Mouse (Mus musculus) midbrain, embryonic 10.5 days (tissue): ENCODE results near the gene Lypd8. TPM values are rescaled to one million over a fixed set of nuclear protein-coding genes. Genes with fewer than 3 reads are reported as not detected.
"Not testable (repeated sequence)": the region's sequence is repeated elsewhere in the genome, so short reads cannot be mapped to it uniquely, and the experiment has no call there.

Experiments used
- DNase-seq: peaks from one replicate; pipeline ENCODE4 v3.0.0-alpha.2; 2017; ENCODE audit warnings: low spot score
- H3K27ac ChIP-seq: fragments of 300-500 bp; sonication (generic); replicated peaks from 2 replicates; pipeline ENCODE4 v1.5.1; 2016; ENCODE audit warnings: mild to moderate bottlenecking
- H3K27me3 ChIP-seq: fragments of 300-500 bp; sonication (generic); 2 replicates; pipeline ENCODE4 v1.6.1; 2016; ENCODE audit warnings: low read depth, mild to moderate bottlenecking; ENCODE audit not compliant: poor library complexity, severe bottlenecking
- H3K36me3 ChIP-seq: fragments of 300-500 bp; sonication (generic); 2 replicates; pipeline ENCODE4 v1.6.1; 2016; ENCODE audit warnings: mild to moderate bottlenecking, moderate library complexity
- H3K4me1 ChIP-seq: fragments of 300-500 bp; sonication (generic); 2 replicates; pipeline ENCODE4 v1.6.1; 2016
- H3K4me3 ChIP-seq: fragments of 300-500 bp; sonication (generic); 2 replicates; pipeline ENCODE4 v1.5.1; 2016; ENCODE audit warnings: mild to moderate bottlenecking, moderate library complexity
- H3K9me3 ChIP-seq: fragments of 300-500 bp; sonication (generic); replicated peaks from 2 replicates; pipeline ENCODE4 v1.6.1; 2016; ENCODE audit warnings: mild to moderate bottlenecking
- WGBS: fragments of 180-500 bp; shearing (Covaris S2); methylation state at CpG from one replicate; pipeline ENCODE4 v1.1.7; 2016; 5-methylcytosine and 5-hydroxymethylcytosine counted together
- polyA plus RNA-seq: library from polyadenylated mRNA; unstranded; fragments of >200 nt; fragmentation: Nextera tagmentation; extraction: Ambion mirVana; gene quantifications from 2 replicates; pipeline ENCODE4 v1.2.1, GENCODE M21; 2016

Gene Lypd8
- polyA plus RNA-seq, 1 experiment from 2014 or later, result not detected

DNA sequence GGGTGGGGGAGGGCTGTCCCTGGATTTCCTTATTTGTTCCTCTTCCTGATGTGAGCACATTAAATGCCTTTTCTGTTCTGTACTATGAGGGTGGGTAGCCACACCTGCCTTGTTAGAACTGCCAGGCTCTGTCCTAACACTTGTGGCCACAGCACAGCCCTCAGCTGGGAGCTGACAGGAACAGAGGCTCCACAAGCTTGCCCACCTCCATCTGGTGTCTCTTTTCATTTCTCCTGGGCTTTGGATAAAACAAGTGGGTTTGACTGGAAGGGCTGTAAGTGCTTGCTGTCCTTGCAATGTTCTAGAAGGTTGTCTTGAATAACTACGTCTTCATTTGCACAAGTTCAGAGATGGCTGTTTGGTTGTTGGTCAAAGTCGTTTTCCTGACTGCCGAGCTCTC lies 23.9 kb upstream of the Lypd8 start:
- DNase-seq, result no peak
- Histone ChIP-seq H3K4me3 (no peak overlapping the region), H3K27me3 (no peaks in the 10 kb centered on the region), H3K4me1 (no peaks in the 10 kb centered on the region), H3K36me3 (no peaks in the 10 kb centered on the region), H3K27ac (no peak overlapping the region), H3K9me3 (no peaks in the 10 kb centered on the region)
- 80% methylated on average over 3 of the region's 3 CpGs for WGBS

DNA sequence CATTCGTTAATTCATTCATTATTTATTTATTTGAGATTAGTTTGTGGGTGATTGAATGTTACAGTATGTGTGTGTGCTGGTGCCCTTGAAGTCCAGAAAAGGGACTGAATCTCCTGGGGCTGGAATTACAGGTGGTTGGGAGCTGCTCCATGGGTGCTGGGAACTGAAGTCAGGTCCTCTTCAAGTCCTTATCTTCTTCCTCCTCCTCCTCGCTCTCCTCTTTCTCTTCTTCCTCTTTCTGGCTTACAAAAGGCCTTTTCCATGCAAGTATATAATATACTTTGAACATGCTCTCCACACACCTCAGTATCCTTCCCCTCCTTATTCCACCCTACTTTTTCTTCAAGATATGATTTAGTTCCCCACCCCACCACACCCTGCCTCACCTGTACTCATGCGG lies 21.8 kb upstream of the Lypd8 start:
- Histone ChIP-seq H3K4me1 (no peaks in the 10 kb centered on the region), H3K27ac (no peak overlapping the region), H3K27me3 (no peaks in the 10 kb centered on the region), H3K36me3 (no peaks in the 10 kb centered on the region), H3K4me3 (no peak overlapping the region), H3K9me3 (no peaks in the 10 kb centered on the region)
- DNase-seq, result no peak
- WGBS, result 87% methylated on average over 3 of the region's 3 CpGs

DNA sequence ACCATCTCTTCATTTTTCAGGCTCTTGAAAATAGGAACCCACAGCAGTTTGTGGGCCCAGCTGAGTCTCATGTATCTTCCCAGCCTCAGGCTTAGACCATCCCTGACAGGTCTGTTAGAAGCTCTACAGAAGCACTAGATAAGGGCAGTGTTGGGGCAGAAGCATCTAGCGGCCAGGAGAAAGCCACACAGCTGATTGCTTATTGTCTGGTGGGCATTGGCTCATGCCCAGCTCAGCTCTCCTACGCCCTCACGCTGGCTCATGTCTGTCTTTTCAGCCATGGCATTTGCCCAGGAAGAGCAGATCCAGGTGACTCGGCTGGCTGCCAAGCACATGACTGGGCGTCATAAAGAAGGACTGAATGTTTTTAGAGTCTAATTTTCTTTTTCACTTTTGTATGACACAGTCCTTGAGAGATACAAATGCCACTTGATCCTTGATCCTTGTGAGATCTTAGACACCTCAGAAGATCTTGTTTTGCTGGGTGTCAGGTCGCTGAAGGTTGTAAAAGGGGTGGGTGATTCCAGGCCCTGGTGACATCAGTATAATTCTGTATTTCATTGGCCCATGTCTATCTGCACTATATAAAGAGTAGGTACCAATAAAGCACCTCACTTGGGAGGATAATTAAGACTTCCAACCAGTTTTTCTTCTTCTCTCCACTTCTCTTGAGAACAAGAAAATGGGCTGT lies 20.9 kb upstream of the Lypd8 start:
- Histone ChIP-seq H3K36me3 (no peaks in the 10 kb centered on the region), H3K4me3 (no peak overlapping the region), H3K4me1 (no peaks in the 10 kb centered on the region), H3K9me3 (no peaks in the 10 kb centered on the region), H3K27me3 (no peaks in the 10 kb centered on the region), H3K27ac (no peak overlapping the region)
- WGBS, result 89% methylated on average over 6 of the region's 6 CpGs
- DNase-seq, result no peak

DNA sequence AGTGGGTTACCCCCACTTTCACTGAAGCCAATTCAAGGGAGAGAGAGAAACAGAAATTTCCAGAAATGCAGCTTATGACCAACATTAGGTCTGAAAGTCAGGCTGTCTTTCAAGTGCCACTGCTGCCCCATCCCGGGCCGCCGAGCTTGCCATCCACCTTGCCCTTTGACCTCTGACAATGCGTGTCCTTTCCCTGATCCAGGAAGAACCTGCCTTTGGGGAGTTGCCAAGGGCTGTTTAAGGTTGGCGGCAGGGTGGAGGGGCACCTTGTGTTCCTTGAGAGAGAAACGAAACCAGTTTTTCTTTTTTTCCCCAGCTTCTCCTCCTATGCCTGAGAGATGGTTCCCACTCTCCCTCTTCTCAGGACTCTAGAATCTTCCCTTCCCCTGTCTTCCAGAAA lies 16.3 kb upstream of the Lypd8 start:
- H3K4me3 ChIP-seq, H3K4me1 ChIP-seq, H3K36me3 ChIP-seq, H3K9me3 ChIP-seq, H3K27me3 ChIP-seq, H3K27ac ChIP-seq, DNase-seq: not testable (repeated sequence)
- no CpG with 5 or more reads among the region's 6 CpGs for WGBS

DNA sequence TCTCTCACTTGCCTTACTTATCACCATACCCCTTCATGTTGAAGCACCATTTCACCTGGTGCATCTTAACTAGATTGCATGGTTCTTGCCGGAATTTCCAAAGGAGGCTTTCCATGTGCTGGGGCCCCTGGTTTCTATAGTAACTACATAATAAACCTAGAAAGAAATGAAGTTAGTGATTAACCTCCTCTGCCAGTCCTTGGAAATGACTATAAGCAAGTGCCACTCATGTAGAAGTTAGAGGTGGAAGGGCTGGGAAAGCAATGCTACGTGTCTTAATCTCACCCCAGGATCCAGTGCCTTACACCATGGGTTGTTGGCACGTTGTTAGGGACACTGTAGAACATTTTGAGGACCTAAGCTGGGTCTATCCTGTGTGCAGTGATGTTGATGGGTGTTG lies 14.4 kb upstream of the Lypd8 start:
- no peaks in the 10 kb centered on the region for H3K4me1 ChIP-seq
- no peaks in the 10 kb centered on the region for H3K9me3 ChIP-seq
- no peaks in the 10 kb centered on the region for H3K27me3 ChIP-seq
- 76% methylated on average over 3 of the region's 3 CpGs for whole genome bisulfite sequencing
- DNase-seq, result no peak
- H3K36me3 ChIP-seq, result no peaks in the 10 kb centered on the region
- H3K27ac ChIP-seq, result no peak overlapping the region
- no peak overlapping the region for H3K4me3 ChIP-seq

DNA sequence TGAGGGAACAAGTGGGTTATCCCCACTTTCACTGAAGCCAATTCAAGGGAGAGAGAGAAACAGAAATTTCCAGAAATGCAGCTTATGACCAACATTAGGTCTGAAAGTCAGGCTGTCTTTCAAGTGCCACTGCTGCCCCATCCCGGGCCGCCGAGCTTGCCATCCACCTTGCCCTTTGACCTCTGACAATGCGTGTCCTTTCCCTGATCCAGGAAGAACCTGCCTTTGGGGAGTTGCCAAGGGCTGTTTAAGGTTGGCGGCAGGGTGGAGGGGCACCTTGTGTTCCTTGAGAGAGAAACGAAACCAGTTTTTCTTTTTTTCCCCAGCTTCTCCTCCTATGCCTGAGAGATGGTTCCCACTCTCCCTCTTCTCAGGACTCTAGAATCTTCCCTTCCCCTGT lies 12.7 kb upstream of the Lypd8 start:
- H3K27ac ChIP-seq, DNase-seq: not testable (repeated sequence)
- no CpG with 5 or more reads among the region's 6 CpGs for WGBS

DNA sequence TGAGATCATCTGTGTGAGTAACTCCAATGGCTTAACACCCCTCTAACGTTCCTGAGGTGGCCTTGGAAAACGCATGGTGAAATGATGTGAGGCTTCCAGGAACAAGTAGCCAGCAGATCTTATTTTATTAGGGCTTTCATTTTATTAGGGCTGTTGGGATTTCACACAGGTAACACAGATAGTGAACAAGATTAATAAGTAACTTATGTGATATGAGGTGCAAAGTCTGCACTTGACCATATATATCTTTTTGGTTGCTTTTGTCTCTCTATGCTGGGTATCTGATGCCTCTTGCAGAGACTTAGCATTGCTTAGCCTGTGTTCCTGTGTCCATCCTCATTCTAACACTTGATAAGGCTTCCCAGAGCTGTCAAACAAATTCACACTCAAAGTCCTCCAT lies 1.6 kb upstream of the Lypd8 start:
- DNase-seq, result no peak
- H3K9me3 ChIP-seq, result no peaks in the 10 kb centered on the region
- no peaks in the 10 kb centered on the region for H3K36me3 ChIP-seq
- no peak overlapping the region for H3K27ac ChIP-seq
- H3K4me1 ChIP-seq, result no peaks in the 10 kb centered on the region
- no peaks in the 10 kb centered on the region for H3K27me3 ChIP-seq
- no peak overlapping the region for H3K4me3 ChIP-seq
- 76% methylated on average over 2 of the region's 2 CpGs for WGBS

More for the DNA sequence above, 12.7 kb upstream of the Lypd8 start:
- not testable (repeated sequence) for H3K27me3 ChIP-seq, H3K36me3 ChIP-seq, H3K9me3 ChIP-seq, H3K4me3 ChIP-seq, H3K4me1 ChIP-seq

DNA sequence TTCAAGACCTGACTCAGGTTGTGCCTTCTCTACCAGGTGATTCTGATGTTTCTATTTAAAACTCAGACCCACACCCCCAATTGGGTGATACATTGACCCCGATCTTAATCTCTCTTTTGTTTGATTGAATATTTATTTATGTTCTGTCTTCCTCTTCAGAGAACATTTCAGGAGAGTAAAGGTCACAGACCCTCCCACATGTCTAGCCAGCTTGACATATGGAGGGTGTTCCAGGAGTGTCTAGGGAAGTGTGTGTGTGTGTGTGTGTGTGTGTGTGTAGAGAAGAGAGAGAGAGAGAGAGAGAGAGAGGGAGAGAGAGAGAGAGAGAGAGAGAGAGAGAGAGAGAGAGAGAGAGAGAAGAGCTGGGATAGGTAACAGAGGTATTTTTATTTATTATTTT lies 1.2 kb upstream of the Lypd8 start:
- Histone ChIP-seq H3K27me3 (no peaks in the 10 kb centered on the region), H3K36me3 (no peaks in the 10 kb centered on the region), H3K4me3 (no peak overlapping the region), H3K4me1 (no peaks in the 10 kb centered on the region), H3K27ac (no peak overlapping the region), H3K9me3 (no peaks in the 10 kb centered on the region)
- WGBS, result 83% methylated on average over 1 of the region's 1 CpGs
- DNase-seq, result no peak

DNA sequence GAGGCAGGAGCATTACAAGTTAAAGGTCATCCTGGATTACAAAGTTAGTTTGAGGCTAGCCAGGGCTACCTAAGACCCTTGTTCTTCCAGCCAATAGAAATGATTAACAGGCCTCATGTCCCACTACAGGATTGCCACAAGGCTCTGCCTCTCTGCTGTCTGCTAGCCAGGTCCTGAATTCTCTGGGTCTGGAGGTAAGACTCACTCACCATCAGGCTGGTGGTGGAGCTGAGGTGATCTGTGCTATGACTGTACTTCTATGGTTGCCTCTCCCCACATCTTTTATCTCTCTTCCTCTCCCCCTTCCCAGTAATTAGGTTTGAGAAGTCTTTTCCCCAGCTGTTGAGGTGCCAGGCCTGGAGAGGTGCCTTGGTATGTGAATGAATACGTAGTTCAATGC lies 673 bp downstream of the Lypd8 start:
- Histone ChIP-seq H3K9me3 (no peaks in the 10 kb centered on the region), H3K4me3 (no peak overlapping the region), H3K36me3 (no peaks in the 10 kb centered on the region), H3K4me1 (no peaks in the 10 kb centered on the region), H3K27ac (no peak overlapping the region), H3K27me3 (no peaks in the 10 kb centered on the region)
- 97% methylated on average over 1 of the region's 1 CpGs for WGBS
- DNase-seq, result no peak

DNA sequence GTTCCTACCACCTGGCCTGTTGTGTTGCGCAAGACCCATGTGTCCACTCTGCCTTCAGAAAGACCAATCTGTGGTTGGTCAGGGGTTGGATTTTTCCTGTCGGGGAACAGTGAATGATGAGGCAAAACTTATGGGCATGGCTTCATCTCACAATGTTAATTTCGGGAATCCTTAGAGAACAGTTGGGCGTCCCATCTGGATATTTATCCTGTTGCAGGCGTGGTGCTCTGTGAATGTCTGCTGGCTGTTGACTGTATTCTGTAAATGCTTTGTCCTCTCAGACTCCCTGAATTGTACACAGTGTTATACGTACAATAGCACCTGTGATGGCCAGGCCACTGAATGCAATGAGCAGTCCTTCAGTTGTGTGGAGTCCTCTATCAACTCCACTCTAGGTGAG lies 3.6 kb downstream of the Lypd8 start:
- Histone ChIP-seq H3K9me3 (no peaks in the 10 kb centered on the region), H3K27ac (no peak overlapping the region), H3K4me3 (no peak overlapping the region), H3K4me1 (no peaks in the 10 kb centered on the region), H3K27me3 (no peaks in the 10 kb centered on the region), H3K36me3 (no peaks in the 10 kb centered on the region)
- DNase-seq, result no peak
- 94% methylated on average over 6 of the region's 6 CpGs for WGBS

DNA sequence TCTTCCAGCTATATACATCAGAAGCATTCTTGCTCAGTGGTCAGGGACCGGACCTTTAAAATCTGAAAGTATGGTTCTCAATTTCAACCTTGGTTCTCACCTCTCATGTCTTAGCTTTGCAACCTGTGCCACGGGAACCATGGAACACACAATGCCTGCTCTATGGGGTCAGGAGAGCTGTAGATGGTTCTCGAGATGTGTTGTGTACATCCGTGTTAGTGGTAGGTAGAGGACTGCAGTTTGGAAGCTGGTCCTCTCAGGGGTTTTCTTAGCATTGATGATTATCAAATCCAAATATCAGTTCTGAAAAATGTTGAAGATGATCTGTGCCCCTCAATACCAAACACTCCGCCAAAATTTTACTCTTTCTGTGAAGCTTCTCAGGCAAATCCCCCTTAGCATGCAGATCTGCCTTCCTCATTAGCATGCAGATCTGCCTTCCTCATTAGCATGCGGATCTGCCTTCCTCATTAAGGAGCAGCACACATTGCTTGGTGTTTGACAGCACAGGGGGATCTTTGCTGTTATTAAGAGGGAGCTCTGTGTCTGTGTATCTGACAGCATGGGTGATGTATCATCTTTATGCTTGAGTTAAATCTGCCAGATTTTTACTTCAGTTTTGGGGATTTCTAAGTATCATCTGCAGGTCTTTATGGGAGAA lies 21.3 kb downstream of the Lypd8 start:
- no peak overlapping the region for H3K4me3 ChIP-seq
- no peak overlapping the region for H3K27ac ChIP-seq
- H3K27me3 ChIP-seq, result no peaks in the 10 kb centered on the region
- H3K4me1 ChIP-seq, result peaks cover 12% of the 10 kb centered on the region; the same call in 1 of the 2 replicates
- no peaks in the 10 kb centered on the region for H3K36me3 ChIP-seq
- no peaks in the 10 kb centered on the region for H3K9me3 ChIP-seq
- 57% methylated on average over 6 of the region's 6 CpGs for WGBS
- no peak for DNase-seq

DNA sequence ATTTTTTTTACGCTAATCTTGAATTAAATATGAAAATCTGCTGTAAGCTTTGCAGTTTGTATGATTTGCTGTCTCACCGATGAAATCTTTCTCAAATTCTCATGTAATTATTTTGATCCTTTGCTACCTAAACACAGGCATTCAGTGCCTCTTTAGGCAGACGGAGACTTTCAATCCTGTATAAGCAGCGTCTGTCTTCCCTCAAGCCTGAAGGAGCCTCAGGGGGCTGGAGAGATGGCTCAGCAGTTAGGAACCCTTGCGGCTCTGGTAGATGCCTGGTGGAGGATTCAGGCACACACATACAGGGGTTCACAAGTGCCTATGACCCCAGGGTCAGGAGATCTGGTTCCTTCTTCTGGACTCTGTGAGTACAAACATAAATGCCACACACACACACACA lies 21.8 kb downstream of the Lypd8 start:
- Histone ChIP-seq H3K27me3 (no peaks in the 10 kb centered on the region), H3K36me3 (no peaks in the 10 kb centered on the region), H3K4me3 (no peak overlapping the region), H3K9me3 (no peaks in the 10 kb centered on the region), H3K27ac (no peak overlapping the region), H3K4me1 (peaks cover 12% of the 10 kb centered on the region; the same call in 1 of the 2 replicates)
- DNase-seq, result no peak
- 59% methylated on average over 5 of the region's 5 CpGs for WGBS

DNA sequence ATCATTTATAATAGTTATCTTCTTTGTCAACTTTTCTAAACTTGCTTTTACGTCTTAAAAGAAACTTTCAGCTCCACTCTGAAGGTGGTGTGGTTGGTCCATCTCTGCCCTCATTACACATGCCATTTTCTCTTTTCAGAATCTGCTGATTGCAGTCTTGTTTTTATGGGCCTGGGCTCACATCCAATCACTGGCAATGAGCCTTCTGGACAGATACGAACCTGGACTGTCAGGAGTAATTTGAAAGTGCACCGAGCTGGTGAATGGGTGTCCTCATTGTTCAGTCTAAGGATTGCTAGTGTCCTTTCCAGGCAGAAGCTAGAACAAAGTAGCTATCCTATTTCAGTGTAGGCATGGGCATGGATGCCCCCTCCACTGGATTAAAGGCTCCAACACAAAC lies 29.2 kb downstream of the Lypd8 start:
- no peak for DNase-seq
- no peaks in the 10 kb centered on the region for H3K27me3 ChIP-seq
- 85% methylated on average over 3 of the region's 3 CpGs for WGBS
- H3K4me1 ChIP-seq, result no peaks in the 10 kb centered on the region
- no peaks in the 10 kb centered on the region for H3K36me3 ChIP-seq
- H3K4me3 ChIP-seq, result no peak overlapping the region
- H3K9me3 ChIP-seq, result no peaks in the 10 kb centered on the region
- H3K27ac ChIP-seq, result no peak overlapping the region
